Mouse (Mus musculus): ENCODE measurements around the gene Gm3417. TPM values are rescaled to one million over a fixed set of nuclear protein-coding genes. Genes with fewer than 3 reads are reported as not detected.
"Not testable (repeated sequence)": the region's sequence is repeated elsewhere in the genome, so short reads cannot be mapped to it uniquely, and the experiment has no call there.

The Gm3417 gene
- polyA plus RNA-seq, 2 experiments, result 0.61 to 0.98 TPM

DNA sequence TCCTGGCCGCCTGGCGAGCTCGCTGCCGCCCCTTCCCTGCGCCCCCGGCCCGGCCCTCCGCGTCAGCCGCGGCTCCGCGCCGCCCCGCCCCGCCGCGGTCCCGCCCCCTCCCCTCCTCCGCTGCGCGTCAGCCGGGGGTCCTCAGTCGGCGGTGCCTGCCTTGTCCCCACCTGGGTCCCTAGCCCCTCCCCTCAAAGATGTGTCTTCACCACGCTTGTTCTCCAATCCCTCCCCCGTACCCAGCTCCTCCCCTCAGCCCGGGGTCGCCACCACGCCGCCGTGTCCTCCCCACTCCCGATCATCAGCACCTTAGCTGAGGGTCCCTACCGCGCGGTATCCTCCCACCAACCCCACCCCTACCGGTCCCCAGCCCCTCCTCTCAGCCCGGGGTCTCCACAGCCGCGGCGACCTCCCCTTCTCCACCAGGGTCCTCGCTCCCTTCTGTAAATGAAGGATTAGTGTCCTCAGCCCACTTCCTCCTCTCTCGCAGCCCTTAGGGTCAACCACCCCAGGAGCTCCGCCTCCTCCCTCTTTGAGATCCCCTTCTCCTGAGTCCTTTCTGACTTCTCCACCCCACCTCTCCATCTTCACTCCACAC is 16.9 kb downstream of the Gm3417 start:
- no CpG with 5 or more reads among the region's 44 CpGs for WGBS (ENCODE audit: insufficient replicate concordance)
- H3K4me3 ChIP-seq (ENCODE audit: insufficient read depth in 1 of 2, low read depth in 2 of 2, low read length in 2 of 2); DNase-seq (ENCODE audit: low read depth in 3 of 3, low spot score in 3 of 3); H3K27me3 ChIP-seq (ENCODE audit: control insufficient read depth, insufficient read depth, low read length); H3K9ac ChIP-seq (replicated peaks); H3K9me3 ChIP-seq (ENCODE audit: control insufficient read depth, low read length); H3K27ac ChIP-seq; H3K4me2 ChIP-seq (ENCODE audit: low read depth): not testable (repeated sequence)
- peaks cover 10 to 11% of the 10 kb centered on the region in 2 experiments for H3K4me1 ChIP-seq (replicated peaks; ENCODE audit: control insufficient read depth in 2 of 2, insufficient read depth in 2 of 2, low read length in 1 of 2)
- ATAC-seq (ENCODE audit: insufficient read depth), result peak; percentile 64
- peaks cover 17% of the 10 kb centered on the region for H3K36me3 ChIP-seq (replicated peaks; ENCODE audit: control insufficient read depth, insufficient read depth, low read depth)

DNA sequence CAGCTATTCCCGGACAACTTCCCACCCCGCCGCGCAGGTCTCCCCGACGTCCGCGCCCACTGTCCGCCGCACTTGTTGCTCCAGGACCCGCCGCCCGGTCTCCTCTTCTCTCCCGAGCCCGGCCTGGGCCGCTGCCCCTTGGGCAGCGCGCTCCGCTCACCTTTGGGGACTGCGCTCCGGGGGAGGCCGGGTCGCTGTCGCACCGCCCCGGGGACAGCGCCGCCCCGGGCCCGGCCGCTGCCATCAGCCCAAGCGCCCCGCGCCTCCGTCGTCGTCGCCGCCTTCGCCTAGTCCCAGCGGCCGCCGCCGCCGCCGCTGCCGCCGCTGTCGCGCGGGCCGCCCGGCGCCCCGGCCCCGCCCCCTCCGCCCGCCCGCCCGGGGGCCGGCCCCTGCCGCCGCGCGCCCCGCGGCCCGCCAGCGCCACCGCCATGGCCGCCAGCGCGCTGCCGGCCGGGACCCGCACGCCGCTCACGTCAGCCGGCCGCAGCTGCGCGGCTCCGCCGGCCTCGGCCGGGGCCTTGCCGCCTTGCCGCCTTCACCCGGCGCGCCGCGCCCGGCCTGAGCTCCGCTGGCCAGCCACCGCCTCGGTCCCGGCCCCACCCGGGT is 17.5 kb downstream of the Gm3417 start, which contains the start of gene Phf10:
TSS of gene Phf10 (minus strand) at position 323 of the 606 bp plus-strand sequence.
- Histone ChIP-seq H3K9ac (replicated peaks) (peak within 1 kb of the TSS; percentile 98), H3K27ac (peak within 1 kb of the TSS; percentile 73), H3K4me2 (ENCODE audit: low read depth) (peak within 1 kb of the TSS; percentile 80), H3K4me1 (replicated peaks; ENCODE audit: control insufficient read depth in 2 of 2, insufficient read depth in 2 of 2, low read length in 1 of 2) (peaks cover 10 to 11% of the 10 kb centered on the region in 2 experiments), H3K4me3 (ENCODE audit: insufficient read depth in 1 of 2, low read depth in 2 of 2, low read length in 2 of 2) (peak within 1 kb of the TSS; percentile 71 to 80), H3K36me3 (replicated peaks; ENCODE audit: control insufficient read depth, insufficient read depth, low read depth) (peaks cover 23% of the 10 kb centered on the region)
- H3K27me3 ChIP-seq (ENCODE audit: control insufficient read depth, insufficient read depth, low read length); DNase-seq (ENCODE audit: low read depth in 3 of 3, low spot score in 3 of 3); H3K9me3 ChIP-seq (ENCODE audit: control insufficient read depth, low read length): not testable (repeated sequence)
- 0% methylated on average over 35 of the region's 100 CpGs for WGBS (ENCODE audit: insufficient replicate concordance)
- peak; percentile 74 for ATAC-seq (ENCODE audit: insufficient read depth)

- peak overlapping the region; percentile 71 for H3K27ac ChIP-seq
- ATAC-seq (ENCODE audit: insufficient read depth), result peak; percentile 25
- H3K4me1 ChIP-seq (replicated peaks; ENCODE audit: control insufficient read depth in 2 of 2, insufficient read depth in 2 of 2, low read length in 1 of 2), result peaks cover 10 to 11% of the 10 kb centered on the region in 2 experiments
- H3K4me2 ChIP-seq (ENCODE audit: low read depth), result peak overlapping the region; percentile 80
- H3K4me3 ChIP-seq (ENCODE audit: insufficient read depth in 1 of 2, low read depth in 2 of 2, low read length in 2 of 2), result peak overlapping the region; percentile 71 to 80
- no peak for DNase-seq (ENCODE audit: low read depth in 3 of 3, low spot score in 3 of 3)
- H3K9ac ChIP-seq (replicated peaks), result peak overlapping the region; percentile 98
- no peaks in the 10 kb centered on the region for H3K9me3 ChIP-seq (ENCODE audit: control insufficient read depth, low read length)
- WGBS (ENCODE audit: insufficient replicate concordance), result 2% methylated on average over 17 of the region's 23 CpGs
- H3K27me3 ChIP-seq (ENCODE audit: control insufficient read depth, insufficient read depth, low read length), result no peaks in the 10 kb centered on the region
- H3K36me3 ChIP-seq (replicated peaks; ENCODE audit: control insufficient read depth, insufficient read depth, low read depth), result peaks cover 23% of the 10 kb centered on the region
- no peak for TF ChIP-seq EP300 (IDR thresholded peaks at IDR 0.05; ENCODE audit: low read depth)
- no peak for TF ChIP-seq CTCF (IDR thresholded peaks at IDR 0.05; ENCODE audit: low read depth)
Observed at GRCm38 (mm10) chr17:14960520-14960919, 18.1 kb downstream of the Gm3417 start.

DNA sequence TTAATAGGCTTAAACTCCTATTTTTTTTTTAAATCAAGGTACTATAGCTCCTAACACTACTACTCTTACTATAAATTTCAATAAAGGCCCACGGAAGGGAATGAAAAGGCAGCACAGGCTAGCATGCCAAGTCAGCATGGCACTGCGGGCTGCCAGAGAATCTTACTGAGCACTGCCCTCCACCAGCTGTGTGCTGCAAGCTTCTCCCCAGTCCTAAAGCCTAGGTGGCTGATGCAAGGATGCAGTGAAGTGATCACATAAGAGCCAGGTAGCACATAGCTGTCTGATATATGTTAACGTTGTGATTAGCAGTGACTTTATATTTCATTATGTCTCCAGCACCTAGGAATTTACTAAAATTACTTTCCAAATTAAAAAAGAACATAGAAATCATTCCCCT is 18.6 kb downstream of the Gm3417 start:
- 26% methylated on average over 3 of the region's 3 CpGs for WGBS (ENCODE audit: insufficient replicate concordance)
- no peaks in the 10 kb centered on the region for H3K27me3 ChIP-seq (ENCODE audit: control insufficient read depth, insufficient read depth, low read length)
- peaks cover 10 to 11% of the 10 kb centered on the region in 2 experiments for H3K4me1 ChIP-seq (replicated peaks; ENCODE audit: control insufficient read depth in 2 of 2, insufficient read depth in 2 of 2, low read length in 1 of 2)
- peaks cover 23% of the 10 kb centered on the region for H3K36me3 ChIP-seq (replicated peaks; ENCODE audit: control insufficient read depth, insufficient read depth, low read depth)
- no peak for ATAC-seq (ENCODE audit: insufficient read depth)
- H3K4me3 ChIP-seq (ENCODE audit: insufficient read depth in 1 of 2, low read depth in 2 of 2, low read length in 2 of 2), result peak overlapping the region; percentile 71 to 80
- H3K9ac ChIP-seq (replicated peaks), result peak overlapping the region; percentile 62
- no peak overlapping the region for H3K27ac ChIP-seq
- no peaks in the 10 kb centered on the region for H3K9me3 ChIP-seq (ENCODE audit: control insufficient read depth, low read length)
- peak in 2 of 3 experiments; percentile 32 to 45 for DNase-seq (ENCODE audit: low read depth in 3 of 3, low spot score in 3 of 3)
- H3K4me2 ChIP-seq (ENCODE audit: low read depth), result peak overlapping the region; percentile 80
- no peak for TF ChIP-seq CTCF (IDR thresholded peaks at IDR 0.05; ENCODE audit: low read depth)
- TF ChIP-seq EP300 (IDR thresholded peaks at IDR 0.05; ENCODE audit: low read depth), result no peak

GRCm38 (mm10) chr17:14958686-14959327 is 19.8 kb downstream of the Gm3417 start:
- peaks cover 33% of the 10 kb centered on the region for H3K36me3 ChIP-seq (replicated peaks; ENCODE audit: control insufficient read depth, insufficient read depth, low read depth)
- DNase-seq (ENCODE audit: low read depth in 3 of 3, low spot score in 3 of 3), result no peak
- H3K4me2 ChIP-seq (ENCODE audit: low read depth), result peak overlapping the region; percentile 80
- no peak for TF ChIP-seq CTCF (IDR thresholded peaks at IDR 0.05; ENCODE audit: low read depth)
- TF ChIP-seq EP300 (IDR thresholded peaks at IDR 0.05; ENCODE audit: low read depth), result 0 out of 2 replicates have a peak, but pooled peaks have one; percentile 13
- peak overlapping the region in 1 of 2 experiments; percentile 20; a peak in 3 of 4 replicates for H3K4me3 ChIP-seq (ENCODE audit: insufficient read depth in 1 of 2, low read depth in 2 of 2, low read length in 2 of 2)
- ATAC-seq (ENCODE audit: insufficient read depth), result no peak
- peak overlapping the region; percentile 53 for H3K9ac ChIP-seq (replicated peaks)
- no peak overlapping the region; the same call in 1 of the 2 replicates for H3K27ac ChIP-seq
- H3K27me3 ChIP-seq (ENCODE audit: control insufficient read depth, insufficient read depth, low read length), result no peaks in the 10 kb centered on the region
- 29% methylated on average over 5 of the region's 5 CpGs for WGBS (ENCODE audit: insufficient replicate concordance)
- H3K4me1 ChIP-seq (replicated peaks; ENCODE audit: control insufficient read depth in 2 of 2, insufficient read depth in 2 of 2, low read length in 1 of 2), result peaks cover 10 to 11% of the 10 kb centered on the region in 2 experiments
- H3K9me3 ChIP-seq (ENCODE audit: control insufficient read depth, low read length), result no peaks in the 10 kb centered on the region
